Mouse (Mus musculus) lung, adult 2 months (tissue): ENCODE measurements at regions not wholly inside any gene's neighbourhood (a gene's known extent, or its start where the extent isn't known, plus 50 kb on each side); places are given as distances from the start of the nearest gene placed in this dataset.

ENCODE experiments used
- DNase-seq: peaks from one replicate; pipeline ENCODE4 v3.0.0; 2022
- H3K4me1 ChIP-seq: fragments of 200-500 bp; 2 replicates; pipeline ENCODE4 v1.6.1; 2011; ENCODE audit warnings: low read length; ENCODE audit not compliant: control insufficient read depth, insufficient read depth
- H3K4me3 ChIP-seq: fragments of 200-500 bp; replicated peaks from 2 replicates; pipeline ENCODE3; 2011; ENCODE audit warnings: low read depth, mild to moderate bottlenecking, control low read depth, low read length; ENCODE audit errors: extremely low read depth
- CTCF ChIP-seq: fragments of 200-500 bp; IDR thresholded peaks from 2 replicates; pipeline ENCODE4 v1.5.1; 2011; ENCODE audit warnings: mild to moderate bottlenecking, low read length, control low read depth; ENCODE audit not compliant: insufficient read depth
- POLR2A ChIP-seq: fragments of 200-500 bp; IDR thresholded peaks from 2 replicates; pipeline ENCODE4 v1.6.1; 2011; ENCODE audit warnings: low read depth, mild to moderate bottlenecking, control low read depth, low read length, borderline replicate concordance; ENCODE audit errors: extremely low read depth
- WGBS: fragments of 180-500 bp; shearing (Covaris S2); methylation state at CpG from one replicate; pipeline ENCODE4 v1.1.7; 2018; 5-methylcytosine and 5-hydroxymethylcytosine counted together

DNA sequence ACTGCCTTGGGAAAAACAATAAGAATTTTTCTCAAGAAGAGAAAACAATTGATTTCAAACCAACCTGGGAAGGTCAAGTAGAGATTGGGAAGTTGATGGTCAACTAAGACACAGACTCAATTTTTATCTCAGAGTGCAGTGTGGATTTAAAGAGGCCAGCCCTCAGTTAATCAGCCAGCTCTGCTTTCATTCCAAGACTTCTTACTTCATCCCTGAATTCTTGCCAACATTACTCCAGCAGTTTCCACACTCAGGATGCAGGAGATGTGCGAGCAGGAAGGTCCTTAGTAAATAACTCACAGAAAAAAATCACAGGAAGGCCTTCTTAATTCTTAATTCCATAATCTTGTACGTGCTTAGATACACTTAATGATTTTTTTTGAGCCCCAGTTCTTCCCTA, 144.1 kb upstream of the Nrp1 start:
- no peak for TF ChIP-seq POLR2A
- no peak for TF ChIP-seq CTCF
- 18% methylated on average over 2 of the region's 2 CpGs for WGBS
- DNase-seq: no peak
- Histone ChIP-seq H3K4me1 (peaks cover 6% of the 10 kb centered on the region; the same call in 1 of the 2 replicates), H3K4me3 (no peak overlapping the region)

DNA sequence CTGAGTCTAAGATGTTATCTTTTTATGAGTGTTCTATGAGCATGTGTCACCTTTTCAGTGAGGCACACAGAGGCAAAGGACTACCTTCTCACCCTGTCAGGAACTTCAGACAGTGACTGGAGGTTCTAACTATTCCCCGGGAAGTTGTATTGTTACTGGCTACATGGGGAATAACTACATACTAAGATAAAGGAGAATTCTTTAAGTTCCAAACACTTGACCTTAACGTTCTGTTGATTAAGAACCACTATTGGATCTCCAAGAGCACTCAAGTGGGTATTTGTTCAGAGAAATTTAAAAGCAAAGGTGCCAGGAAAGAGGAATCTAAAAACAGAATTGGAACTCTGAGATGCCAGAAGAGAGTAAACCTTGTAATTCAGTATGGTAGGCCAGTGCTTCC, 139.5 kb upstream of the Nrp1 start:
- no peak for TF ChIP-seq POLR2A
- no peak for TF ChIP-seq CTCF

DNA sequence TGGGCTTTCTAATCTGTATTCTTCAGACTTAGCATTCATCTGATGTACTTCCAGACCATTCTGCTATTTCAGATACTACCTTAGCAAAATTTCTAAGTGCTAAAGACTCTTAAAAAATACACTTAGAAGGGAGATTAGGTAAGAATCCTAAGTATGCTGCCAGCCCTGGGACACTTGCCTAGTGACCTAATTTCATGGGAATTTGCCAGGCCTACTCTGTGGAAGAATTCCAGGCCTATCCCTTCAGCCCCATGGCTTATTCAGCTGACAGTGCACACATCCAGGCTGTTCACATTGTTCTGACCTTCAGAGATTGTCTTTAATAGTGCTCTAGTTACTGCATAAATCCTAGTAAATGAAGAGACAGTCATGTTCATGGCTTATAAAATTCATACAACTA, 138.9 kb upstream of the Nrp1 start:
- H3K4me3 ChIP-seq: no peak overlapping the region
- TF ChIP-seq CTCF (no peak), POLR2A (no peak)
- DNase-seq: peak; percentile 68
- peaks cover 3% of the 10 kb centered on the region for H3K4me1 ChIP-seq

More for the DNA sequence above, 139.5 kb upstream of the Nrp1 start:
- WGBS: 71% methylated on average over 2 of the region's 2 CpGs
- Histone ChIP-seq H3K4me3 (no peak overlapping the region), H3K4me1 (peaks cover 4% of the 10 kb centered on the region; the same call in 1 of the 2 replicates)
- DNase-seq: no peak

DNA sequence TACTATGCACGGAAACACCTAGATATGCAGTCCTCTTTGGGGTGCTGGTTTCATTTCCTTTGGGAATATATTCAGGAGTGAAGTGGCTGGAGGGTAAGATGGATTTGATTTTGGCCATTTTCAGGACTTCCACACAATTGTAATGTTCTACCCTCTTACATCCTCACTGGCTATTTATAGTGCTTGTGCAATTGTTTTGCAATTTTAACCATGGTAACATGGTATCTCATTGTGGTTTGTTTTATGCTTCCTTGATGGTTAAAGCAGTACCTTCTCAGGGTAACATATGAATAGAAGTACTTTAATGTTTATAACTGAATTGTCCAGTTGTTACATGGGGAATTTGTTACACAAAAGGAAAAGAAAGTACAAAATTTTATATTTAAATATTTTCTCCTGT, 135.3 kb upstream of the Nrp1 start:
- Histone ChIP-seq H3K4me3 (no peak overlapping the region), H3K4me1 (peaks cover 3% of the 10 kb centered on the region)
- DNase-seq: no peak
- WGBS: 97% methylated on average over 1 of the region's 1 CpGs
- TF ChIP-seq CTCF (no peak), POLR2A (no peak)

DNA sequence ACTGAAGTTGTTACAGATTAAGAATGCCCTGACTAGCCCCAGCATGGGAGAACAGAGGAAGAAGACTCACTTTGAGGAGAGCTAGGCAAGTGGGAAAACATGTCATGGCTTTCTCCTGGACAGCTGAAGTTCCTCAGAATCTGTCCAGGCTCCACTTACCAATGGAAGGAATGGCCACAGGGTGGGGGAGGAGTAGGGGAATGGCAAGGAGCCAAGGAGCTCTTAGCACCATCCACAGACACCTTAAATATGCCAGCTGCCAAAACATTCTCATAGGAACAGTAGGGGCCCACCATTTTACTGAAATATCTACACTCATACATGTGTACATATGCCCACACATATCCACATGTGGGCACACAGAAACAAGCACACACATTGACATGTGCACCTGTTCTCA, 134.9 kb upstream of the Nrp1 start:
- DNase-seq: no peak
- Histone ChIP-seq H3K4me3 (no peak overlapping the region), H3K4me1 (peaks cover 3% of the 10 kb centered on the region)
- no peak for TF ChIP-seq CTCF
- no peak for TF ChIP-seq POLR2A

DNA sequence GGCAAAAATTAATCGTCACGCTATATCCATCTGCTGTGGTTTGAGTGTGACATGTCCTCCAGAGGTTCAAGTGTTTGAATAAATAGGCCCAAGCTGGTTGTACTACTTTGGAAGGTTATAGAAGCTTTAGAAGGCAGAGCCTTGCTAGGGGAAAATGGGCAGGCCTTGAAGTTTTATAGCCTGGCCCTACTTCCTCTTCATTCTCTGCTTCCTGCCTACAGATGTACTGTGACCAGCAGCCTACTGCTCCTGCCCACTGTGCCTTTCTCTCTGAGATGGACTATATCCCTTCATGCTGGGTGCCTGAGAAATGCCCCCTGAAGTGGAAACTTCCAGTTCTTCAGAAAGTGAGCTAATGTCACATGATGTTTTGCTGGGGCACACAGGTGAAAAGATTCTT, 133.3 kb upstream of the Nrp1 start:
- WGBS: 74% methylated on average over 2 of the region's 2 CpGs
- TF ChIP-seq POLR2A: no peak
- no peak for TF ChIP-seq CTCF
- Histone ChIP-seq H3K4me3 (no peak overlapping the region), H3K4me1 (no peaks in the 10 kb centered on the region; the same call in 1 of the 2 replicates)
- DNase-seq: no peak

DNA sequence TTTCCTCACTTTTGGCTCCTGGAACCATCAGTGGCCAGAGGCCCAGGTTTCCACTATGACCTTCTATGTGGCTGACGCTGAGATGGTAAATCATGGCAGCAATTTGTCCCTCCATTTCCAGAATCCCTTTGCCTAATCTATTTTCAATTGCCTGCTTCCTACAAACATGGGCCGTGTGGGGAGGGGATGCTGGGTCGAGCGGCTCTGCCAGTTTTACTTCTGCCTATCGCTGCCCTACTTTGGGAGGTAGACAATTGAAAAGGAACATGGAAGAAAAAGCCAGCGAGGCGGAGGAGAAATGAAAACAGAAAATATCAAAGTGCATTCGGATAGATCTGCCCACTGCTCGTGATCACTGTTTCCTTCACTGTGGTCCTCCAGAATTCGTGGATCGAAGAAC, 123.3 kb upstream of the Nrp1 start:
- no peak for DNase-seq
- WGBS: 80% methylated on average over 11 of the region's 11 CpGs

DNA sequence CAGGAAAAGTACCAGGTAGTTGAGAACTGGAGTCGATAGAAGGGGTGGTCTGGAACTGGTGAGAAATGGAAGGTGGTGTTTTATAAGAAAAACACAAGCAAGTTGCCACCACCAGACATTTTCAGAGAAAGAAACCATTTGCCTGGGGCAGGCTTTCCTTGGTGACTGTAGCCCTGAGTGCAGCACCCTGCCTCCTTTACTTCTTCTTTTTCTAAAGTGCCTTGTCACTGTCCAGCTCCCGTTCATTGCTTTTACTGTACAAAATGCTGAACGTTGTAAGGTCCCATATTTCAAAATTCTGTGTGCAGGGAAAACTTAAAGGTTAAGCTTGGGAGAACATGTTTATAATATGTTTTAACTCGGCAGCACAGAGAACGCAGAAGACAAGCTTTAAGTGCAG, 122.9 kb upstream of the Nrp1 start:
- 62% methylated on average over 5 of the region's 5 CpGs for WGBS
- TF ChIP-seq CTCF (no peak), POLR2A (no peak)
- no peak for DNase-seq
- H3K4me1 ChIP-seq: no peaks in the 10 kb centered on the region
- H3K4me3 ChIP-seq: no peak overlapping the region

More for the DNA sequence above, 123.3 kb upstream of the Nrp1 start:
- TF ChIP-seq POLR2A (no peak), CTCF (no peak)
- Histone ChIP-seq H3K4me3 (no peak overlapping the region), H3K4me1 (no peaks in the 10 kb centered on the region)

DNA sequence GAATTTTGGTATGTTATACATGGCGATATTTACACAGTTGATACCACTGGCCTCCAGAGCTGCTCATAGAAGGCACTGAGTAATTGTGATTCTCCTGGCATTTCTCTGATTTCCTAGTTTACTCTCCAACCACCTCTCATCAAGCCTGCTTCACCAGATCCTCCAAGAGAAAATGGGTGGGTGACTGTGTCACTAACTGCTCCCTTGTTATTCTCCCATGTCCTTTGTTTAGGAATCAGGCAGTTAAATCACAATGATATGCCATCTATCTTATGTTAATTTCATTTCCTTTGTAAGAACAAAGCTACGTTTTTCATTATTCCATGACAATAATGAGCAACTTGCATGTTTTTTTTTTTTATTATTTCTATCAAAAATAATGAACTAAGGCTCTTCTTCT, 122.3 kb upstream of the Nrp1 start:
- no peak for DNase-seq
- H3K4me1 ChIP-seq: no peaks in the 10 kb centered on the region
- no peak overlapping the region for H3K4me3 ChIP-seq
- TF ChIP-seq CTCF: no peak
- TF ChIP-seq POLR2A: no peak
- 80% methylated on average over 2 of the region's 2 CpGs for WGBS

DNA sequence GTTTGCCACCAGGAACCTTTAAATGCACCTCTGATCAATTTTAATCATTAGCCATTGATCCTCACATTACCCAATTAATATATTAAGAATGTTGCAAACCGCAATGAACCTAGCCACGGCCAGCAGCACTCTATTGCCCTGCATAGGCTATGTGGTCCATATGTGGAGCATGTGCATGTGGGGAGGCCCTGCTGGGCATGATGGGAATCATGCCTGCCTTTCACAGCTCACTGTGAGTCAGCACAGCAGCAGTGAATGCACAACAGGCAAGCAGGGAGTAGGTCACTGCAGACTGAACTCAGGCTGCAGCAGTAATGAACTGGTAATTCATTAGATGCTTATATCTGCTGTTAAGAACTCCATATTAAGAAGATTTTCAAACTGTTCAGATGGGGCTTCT, 119.5 kb upstream of the Nrp1 start:
- TF ChIP-seq POLR2A (no peak), CTCF (no peak)
- Histone ChIP-seq H3K4me3 (no peak overlapping the region), H3K4me1 (no peaks in the 10 kb centered on the region)
- WGBS: 94% methylated on average over 2 of the region's 2 CpGs
- DNase-seq: no peak

DNA sequence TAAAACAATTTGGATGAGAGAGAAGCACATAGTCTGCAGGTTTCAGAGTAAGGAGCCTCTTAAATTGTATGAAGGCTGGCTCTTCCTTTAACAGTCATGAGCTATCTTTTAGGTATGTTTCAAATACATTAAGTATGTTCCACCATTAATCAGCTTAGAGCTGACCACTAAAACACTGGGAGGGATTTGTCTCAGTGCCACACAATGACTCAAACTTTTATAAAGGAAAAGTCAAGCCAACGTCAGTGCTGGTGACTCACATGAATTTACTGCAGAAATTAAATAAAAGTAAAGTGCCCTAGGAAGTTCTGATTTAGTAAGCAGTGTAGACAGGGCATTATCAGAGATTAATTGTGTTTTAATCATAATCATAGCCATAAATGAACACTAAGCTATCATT, 118.6 kb upstream of the Nrp1 start:
- Histone ChIP-seq H3K4me1 (no peaks in the 10 kb centered on the region), H3K4me3 (no peak overlapping the region)
- WGBS: 18% methylated on average over 1 of the region's 1 CpGs
- no peak for DNase-seq
- TF ChIP-seq CTCF (no peak), POLR2A (no peak)

DNA sequence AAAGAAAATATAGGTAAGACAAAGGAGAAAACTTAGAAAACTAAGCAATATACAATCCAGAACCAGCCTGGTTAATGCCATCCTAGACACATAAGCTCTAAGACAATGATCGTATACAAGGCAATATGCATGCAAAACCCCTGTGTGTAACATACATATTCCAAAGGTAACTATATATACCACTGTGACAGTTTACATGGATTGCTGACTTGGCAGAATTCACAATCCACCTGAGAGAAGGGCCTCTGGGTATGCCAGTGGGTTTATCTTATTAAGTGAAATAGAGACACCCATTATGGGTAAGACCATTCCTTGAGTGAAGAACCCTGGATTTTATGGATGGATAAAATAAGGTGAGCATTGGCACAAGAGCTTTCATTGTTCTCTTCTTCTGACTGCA, 117.2 kb upstream of the Nrp1 start:
- Histone ChIP-seq H3K4me3 (no peak overlapping the region), H3K4me1 (no peaks in the 10 kb centered on the region)
- no peak for TF ChIP-seq CTCF
- DNase-seq: no peak
- WGBS: 98% methylated on average over 1 of the region's 1 CpGs
